Mouse (Mus musculus): ENCODE results near the gene Mcrip1. TPM values are rescaled to one million over a fixed set of nuclear protein-coding genes. Genes with fewer than 3 reads are reported as not detected.

Mcrip1 gene
- polyA plus RNA-seq, 1 experiment from 2014 or later = 171 TPM

DNA sequence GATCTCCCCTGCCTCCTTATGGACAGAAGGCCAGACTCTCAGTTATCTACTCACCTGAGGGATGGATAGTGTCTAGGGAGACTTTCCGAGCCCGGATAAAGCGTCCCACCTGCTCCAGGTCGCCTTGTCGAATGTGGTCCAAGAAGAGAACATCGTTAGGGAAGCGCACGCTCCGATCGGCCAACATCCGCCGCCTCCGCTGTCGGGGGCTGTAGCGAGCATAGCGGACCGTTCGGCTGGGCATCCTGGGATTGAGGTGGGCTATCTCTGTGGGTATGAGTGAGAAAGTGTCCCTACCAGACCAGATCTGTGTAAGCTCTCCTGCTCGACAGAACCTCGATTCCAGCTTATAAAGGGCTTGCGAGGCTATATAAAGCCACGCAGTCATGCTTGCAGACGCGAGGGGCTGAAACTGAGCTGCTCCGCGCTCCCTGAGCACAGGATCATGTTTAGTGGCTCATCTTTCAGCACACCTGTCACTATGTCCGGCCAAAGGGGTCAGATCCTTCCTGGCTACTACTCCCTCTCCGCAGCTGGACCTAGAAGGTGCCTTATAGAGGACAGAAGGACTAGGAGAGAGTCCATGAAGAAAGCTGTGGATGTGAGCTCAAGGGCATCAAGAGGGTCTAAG is 1.4 kb upstream of the Mcrip1 start, which contains the start of gene Ppp1r27:
TSS of gene Ppp1r27 (minus strand) at position 323 of the 631 bp plus-strand sequence.
- H3K36me3 ChIP-seq (ENCODE audit: control insufficient read depth, insufficient read depth, low read length) = no peaks in the 10 kb centered on the region
- ATAC-seq (ENCODE audit: insufficient read depth, low FRiP score) = no peak
- peak within 1 kb of the TSS; percentile 96 for H3K4me2 ChIP-seq (ENCODE audit: low read depth, low read length)
- H3K4me3 ChIP-seq (replicated peaks; ENCODE audit: low read length) = peak within 1 kb of the TSS; percentile 96
- no peaks in the 10 kb centered on the region for H3K27me3 ChIP-seq (ENCODE audit: control insufficient read depth, insufficient read depth, low read length)
- peaks cover 18% of the 10 kb centered on the region for H3K4me1 ChIP-seq (ENCODE audit: control insufficient read depth, insufficient read depth, low read length)
- no peak within 1 kb of the TSS for H3K27ac ChIP-seq (ENCODE audit: low read length)
- H3K9me3 ChIP-seq (replicated peaks; ENCODE audit: control insufficient read depth, low read length) = no peaks in the 10 kb centered on the region
- H3K9ac ChIP-seq (ENCODE audit: low read length) = peak within 1 kb of the TSS; percentile 99
- 92% methylated on average over 28 of the region's 28 CpGs for WGBS

DNA sequence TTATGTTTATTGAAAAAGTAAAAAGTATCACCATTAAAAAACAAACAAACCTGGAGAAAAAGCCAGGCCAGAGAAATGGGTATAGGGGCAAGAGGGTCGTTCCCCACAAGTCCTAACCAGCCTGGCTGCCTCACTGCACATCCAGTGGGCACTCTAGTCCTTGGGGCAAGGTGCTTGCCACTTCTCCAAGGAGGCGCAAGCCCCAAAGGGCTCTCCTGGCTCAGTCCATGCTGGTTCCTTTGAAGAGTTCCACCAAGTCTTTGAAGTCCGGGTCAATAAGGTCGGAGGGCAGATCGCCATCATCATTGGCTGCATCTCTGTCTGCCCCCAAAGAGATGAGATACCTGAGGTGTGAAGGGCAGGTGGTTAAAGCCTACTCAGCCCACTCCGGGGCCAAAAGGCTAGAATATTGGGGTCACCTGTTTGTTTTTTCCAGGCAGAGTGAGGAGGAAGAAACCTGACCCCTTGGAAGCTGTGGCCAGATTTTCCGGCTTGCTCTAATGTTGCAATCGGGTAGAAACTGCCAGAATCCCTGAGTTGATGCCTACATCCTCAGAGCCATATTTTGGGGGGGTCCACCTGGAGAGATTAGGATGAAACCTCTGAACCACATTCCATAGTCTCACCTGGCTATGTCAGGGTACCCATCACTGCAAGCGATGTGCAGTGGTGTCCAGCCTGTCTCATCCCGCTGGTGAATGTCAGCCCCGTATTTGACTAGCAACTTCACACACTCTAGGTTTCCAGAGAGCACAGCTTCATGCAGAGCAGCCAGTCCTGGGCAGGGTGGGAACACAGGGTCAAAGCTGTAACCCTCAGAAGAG is 671 bp upstream of the Mcrip1 start:
- H3K4me1 ChIP-seq (ENCODE audit: control insufficient read depth, insufficient read depth, low read length) = peaks cover 18% of the 10 kb centered on the region
- ATAC-seq (ENCODE audit: insufficient read depth, low FRiP score) = no peak
- H3K4me3 ChIP-seq (replicated peaks; ENCODE audit: low read length) = peak overlapping the region; percentile 96
- peak overlapping the region; percentile 99 for H3K9ac ChIP-seq (ENCODE audit: low read length)
- peak overlapping the region; percentile 98 for H3K27ac ChIP-seq (ENCODE audit: low read length)
- H3K36me3 ChIP-seq (ENCODE audit: control insufficient read depth, insufficient read depth, low read length) = no peaks in the 10 kb centered on the region
- H3K4me2 ChIP-seq (ENCODE audit: low read depth, low read length) = peak overlapping the region; percentile 96
- H3K9me3 ChIP-seq (replicated peaks; ENCODE audit: control insufficient read depth, low read length) = no peaks in the 10 kb centered on the region
- 62% methylated on average over 11 of the region's 11 CpGs for WGBS
- H3K27me3 ChIP-seq (ENCODE audit: control insufficient read depth, insufficient read depth, low read length) = no peaks in the 10 kb centered on the region

DNA sequence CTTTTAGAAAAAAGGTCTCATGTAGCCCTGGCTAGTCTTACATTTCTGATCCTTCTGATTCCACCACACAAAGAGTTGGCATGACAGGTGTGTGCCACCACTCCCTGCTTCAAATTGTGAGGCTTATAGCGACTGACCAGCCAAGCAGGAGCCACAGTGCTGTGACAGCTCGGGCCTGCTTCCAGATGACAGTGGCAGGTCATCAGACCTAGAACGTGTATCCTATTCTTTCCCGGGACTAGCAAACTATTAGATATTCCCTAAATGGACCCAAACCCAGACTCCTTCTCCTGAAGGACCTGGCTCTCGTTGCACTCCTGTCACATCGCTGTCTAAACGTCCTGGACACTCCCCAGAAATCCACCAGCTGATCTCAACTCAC is 750 bp downstream of the Mcrip1 start:
- no peak for ATAC-seq (ENCODE audit: insufficient read depth, low FRiP score)

DNA sequence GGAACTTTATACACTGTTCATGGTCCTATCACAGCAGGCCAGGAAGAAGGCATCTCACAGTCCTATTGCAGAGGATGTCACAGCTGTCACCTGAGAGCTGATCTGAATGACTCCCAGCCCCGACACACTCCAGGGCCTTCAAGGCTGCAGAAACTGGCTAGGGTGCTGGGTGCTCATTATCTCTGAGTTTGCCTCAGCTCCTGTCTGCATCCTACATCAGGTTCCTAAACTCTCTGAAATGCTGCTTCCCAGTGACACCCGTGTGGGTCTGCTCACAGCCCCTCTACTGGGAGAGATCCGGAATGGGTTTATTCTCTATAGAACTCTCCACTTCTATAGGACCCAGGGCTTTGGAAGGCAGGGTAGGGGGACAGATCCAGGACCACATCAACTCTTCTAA is 1.3 kb downstream of the Mcrip1 start:
- peak overlapping the region; percentile 96 for H3K4me2 ChIP-seq (ENCODE audit: low read depth, low read length)
- no peak for ATAC-seq (ENCODE audit: insufficient read depth, low FRiP score)
- H3K27me3 ChIP-seq (ENCODE audit: control insufficient read depth, insufficient read depth, low read length) = no peaks in the 10 kb centered on the region
- H3K27ac ChIP-seq (ENCODE audit: low read length) = peak overlapping the region; percentile 98
- no peaks in the 10 kb centered on the region; the same call in 1 of the 2 replicates for H3K36me3 ChIP-seq (ENCODE audit: control insufficient read depth, insufficient read depth, low read length)
- H3K4me3 ChIP-seq (replicated peaks; ENCODE audit: low read length) = peak overlapping the region; percentile 96
- 82% methylated on average over 3 of the region's 3 CpGs for WGBS
- H3K4me1 ChIP-seq (ENCODE audit: control insufficient read depth, insufficient read depth, low read length) = peaks cover 18% of the 10 kb centered on the region
- no peaks in the 10 kb centered on the region for H3K9me3 ChIP-seq (replicated peaks; ENCODE audit: control insufficient read depth, low read length)
- H3K9ac ChIP-seq (ENCODE audit: low read length) = peak overlapping the region; percentile 99

More for the DNA sequence above, 750 bp downstream of the Mcrip1 start:
- Histone ChIP-seq H3K36me3 (ENCODE audit: control insufficient read depth, insufficient read depth, low read length) (no peaks in the 10 kb centered on the region; the same call in 1 of the 2 replicates), H3K4me3 (replicated peaks; ENCODE audit: low read length) (peak overlapping the region; percentile 96), H3K4me2 (ENCODE audit: low read depth, low read length) (peak overlapping the region; percentile 96), H3K27ac (ENCODE audit: low read length) (peak overlapping the region; percentile 98), H3K27me3 (ENCODE audit: control insufficient read depth, insufficient read depth, low read length) (no peaks in the 10 kb centered on the region), H3K4me1 (ENCODE audit: control insufficient read depth, insufficient read depth, low read length) (peaks cover 18% of the 10 kb centered on the region), H3K9me3 (replicated peaks; ENCODE audit: control insufficient read depth, low read length) (no peaks in the 10 kb centered on the region), H3K9ac (ENCODE audit: low read length) (peak overlapping the region; percentile 99)
- WGBS = 15% methylated on average over 7 of the region's 7 CpGs

DNA sequence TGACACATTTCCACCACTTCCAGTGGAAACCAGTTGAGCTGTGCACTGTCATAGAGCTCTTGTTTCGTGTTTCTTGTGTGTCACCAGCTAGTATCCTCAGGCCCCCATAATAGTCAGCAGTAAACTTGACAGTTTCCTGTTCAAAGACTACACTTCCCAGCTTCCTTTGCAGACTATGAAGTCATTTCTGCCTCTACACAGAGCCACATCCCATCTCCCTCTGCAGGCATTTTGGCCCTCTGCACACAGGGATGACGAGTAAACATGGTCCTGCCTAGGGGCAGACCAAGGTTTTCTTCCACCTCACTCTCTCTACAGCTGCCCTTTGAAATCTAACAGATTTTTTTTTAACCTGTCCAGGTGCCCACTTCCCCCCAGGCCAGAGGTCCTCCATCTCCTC is 2.1 kb downstream of the Mcrip1 start:
- 48% methylated on average over 2 of the region's 2 CpGs for WGBS
- no peak overlapping the region for H3K4me3 ChIP-seq (replicated peaks; ENCODE audit: low read length)
- no peak for ATAC-seq (ENCODE audit: insufficient read depth, low FRiP score)

GRCm38 (mm10) chr11:120545964-120546363 is 3.6 kb downstream of the Mcrip1 start:
- WGBS = 96% methylated on average over 3 of the region's 3 CpGs
- ATAC-seq (ENCODE audit: insufficient read depth, low FRiP score) = no peak
- no peak overlapping the region for H3K9ac ChIP-seq (ENCODE audit: low read length)

More for the DNA sequence above, 2.1 kb downstream of the Mcrip1 start:
- no peak overlapping the region for H3K4me2 ChIP-seq (ENCODE audit: low read depth, low read length)
- H3K27ac ChIP-seq (ENCODE audit: low read length) = no peak overlapping the region
- peaks cover 18% of the 10 kb centered on the region for H3K4me1 ChIP-seq (ENCODE audit: control insufficient read depth, insufficient read depth, low read length)
- H3K9ac ChIP-seq (ENCODE audit: low read length) = 0 out of 2 replicates have a peak overlapping the region, but pooled peaks have one; percentile 11
- H3K36me3 ChIP-seq (ENCODE audit: control insufficient read depth, insufficient read depth, low read length) = no peaks in the 10 kb centered on the region; the same call in 1 of the 2 replicates
- no peaks in the 10 kb centered on the region for H3K9me3 ChIP-seq (replicated peaks; ENCODE audit: control insufficient read depth, low read length)
- H3K27me3 ChIP-seq (ENCODE audit: control insufficient read depth, insufficient read depth, low read length) = no peaks in the 10 kb centered on the region

GRCm38 (mm10) chr11:120542376-120542775 is 7.2 kb downstream of the Mcrip1 start:
- H3K9ac ChIP-seq (ENCODE audit: low read length) = no peak overlapping the region
- H3K9me3 ChIP-seq (replicated peaks; ENCODE audit: control insufficient read depth, low read length) = no peaks in the 10 kb centered on the region
- no peaks in the 10 kb centered on the region; the same call in 1 of the 2 replicates for H3K36me3 ChIP-seq (ENCODE audit: control insufficient read depth, insufficient read depth, low read length)
- H3K27me3 ChIP-seq (ENCODE audit: control insufficient read depth, insufficient read depth, low read length) = no peaks in the 10 kb centered on the region
- H3K4me2 ChIP-seq (ENCODE audit: low read depth, low read length) = no peak overlapping the region
- no peak for ATAC-seq (ENCODE audit: insufficient read depth, low FRiP score)
- H3K4me3 ChIP-seq (replicated peaks; ENCODE audit: low read length) = no peak overlapping the region
- H3K4me1 ChIP-seq (ENCODE audit: control insufficient read depth, insufficient read depth, low read length) = peaks cover 28% of the 10 kb centered on the region
- WGBS = 79% methylated on average over 6 of the region's 6 CpGs
- H3K27ac ChIP-seq (ENCODE audit: low read length) = no peak overlapping the region

More at GRCm38 (mm10) chr11:120545964-120546363, 3.6 kb downstream of the Mcrip1 start:
- H3K27me3 ChIP-seq (ENCODE audit: control insufficient read depth, insufficient read depth, low read length) = no peaks in the 10 kb centered on the region
- H3K4me3 ChIP-seq (replicated peaks; ENCODE audit: low read length) = no peak overlapping the region
- peaks cover 18% of the 10 kb centered on the region for H3K4me1 ChIP-seq (ENCODE audit: control insufficient read depth, insufficient read depth, low read length)
- H3K27ac ChIP-seq (ENCODE audit: low read length) = no peak overlapping the region
- H3K36me3 ChIP-seq (ENCODE audit: control insufficient read depth, insufficient read depth, low read length) = no peaks in the 10 kb centered on the region; the same call in 1 of the 2 replicates
- no peaks in the 10 kb centered on the region for H3K9me3 ChIP-seq (replicated peaks; ENCODE audit: control insufficient read depth, low read length)
- H3K4me2 ChIP-seq (ENCODE audit: low read depth, low read length) = no peak overlapping the region

GRCm38 (mm10) chr11:120541907-120542306 is 7.6 kb downstream of the Mcrip1 start:
- Histone ChIP-seq H3K9ac (ENCODE audit: low read length) (no peak overlapping the region), H3K36me3 (ENCODE audit: control insufficient read depth, insufficient read depth, low read length) (no peaks in the 10 kb centered on the region; the same call in 1 of the 2 replicates), H3K27me3 (ENCODE audit: control insufficient read depth, insufficient read depth, low read length) (no peaks in the 10 kb centered on the region), H3K4me3 (replicated peaks; ENCODE audit: low read length) (no peak overlapping the region), H3K4me2 (ENCODE audit: low read depth, low read length) (no peak overlapping the region), H3K9me3 (replicated peaks; ENCODE audit: control insufficient read depth, low read length) (no peaks in the 10 kb centered on the region), H3K27ac (ENCODE audit: low read length) (no peak overlapping the region), H3K4me1 (ENCODE audit: control insufficient read depth, insufficient read depth, low read length) (peaks cover 28% of the 10 kb centered on the region)
- ATAC-seq (ENCODE audit: insufficient read depth, low FRiP score) = no peak
- 41% methylated on average over 4 of the region's 4 CpGs for WGBS
